In genomic region chr7:5108272-5108671, GRCm38 (mm10) we compare ENCODE assay signal across 27 mouse cellular contexts. TPM values are rescaled to one million over a fixed set of nuclear protein-coding genes. Genes with fewer than 3 reads are reported as not detected.
DNase-seq lines count a peak whose midpoint lies in the region; ATAC-seq and TF ChIP-seq lines count a peak whose summit lies in the region.
"Had no signal": no experiment of that assay in that cellular context is flagged by ENCODE, and none has a peak within 500 bp of the region (broad histone marks: within the 10 kb centered on the region; RNA-seq: fewer than 3 reads in every experiment).

No protein-coding gene starts in this region.

- H3K4me1 ChIP-seq in heart, embryonic 11.5 days (ENCODE audit: control insufficient read depth, insufficient read depth, low read length), result no peaks in the 10 kb centered on the region
- H3K4me1 ChIP-seq in heart, postnatal 0 days (ENCODE audit: control insufficient read depth, insufficient read depth), result no peaks in the 10 kb centered on the region
- H3K4me1 ChIP-seq: embryonic facial prominence, embryonic 10.5 days; embryonic facial prominence, embryonic 12.5 days; forebrain, embryonic 13.5 days; forebrain, embryonic 15.5 days had no signal

- H3K79me2 ChIP-seq in myocyte (ENCODE audit: control insufficient read depth, insufficient read depth), result no peaks in the 10 kb centered on the region

- no peaks in the 10 kb centered on the region for H3K27me3 ChIP-seq in heart, embryonic 11.5 days (ENCODE audit: control insufficient read depth, insufficient read depth, low read length)
- H3K27me3 ChIP-seq in heart, postnatal 0 days (ENCODE audit: control insufficient read depth, insufficient read depth, low read length), result no peaks in the 10 kb centered on the region
- H3K27me3 ChIP-seq in myocyte (ENCODE audit: control insufficient read depth, insufficient read depth, insufficient read length), result no peaks in the 10 kb centered on the region
- H3K27me3 ChIP-seq: CH12.LX; embryonic facial prominence, embryonic 12.5 days; forebrain, embryonic 13.5 days; forebrain, embryonic 15.5 days; Patski had no signal

- no peak overlapping the region for H3ac ChIP-seq in myocyte (ENCODE audit: control insufficient read depth, insufficient read length)

- H3K9me3 ChIP-seq in heart, embryonic 11.5 days (replicated peaks; ENCODE audit: control insufficient read depth, low read length), result no peaks in the 10 kb centered on the region
- H3K9me3 ChIP-seq in heart, postnatal 0 days (replicated peaks; ENCODE audit: control insufficient read depth, low read length), result no peaks in the 10 kb centered on the region
- H3K9me3 ChIP-seq: embryonic facial prominence, embryonic 12.5 days; forebrain, embryonic 13.5 days; forebrain, embryonic 15.5 days; G1E had no signal

- WGBS in heart, embryonic 11.5 days (ENCODE audit: insufficient replicate concordance), result 58% methylated on average over 4 of the region's 4 CpGs
- WGBS in heart, postnatal 0 days, result 42% methylated on average over 4 of the region's 4 CpGs

- H3K27ac ChIP-seq in heart, embryonic 11.5 days (ENCODE audit: low read depth, low read length), result no peak overlapping the region
- 0 out of 2 replicates have a peak overlapping the region, but pooled peaks have one; percentile 11 for H3K27ac ChIP-seq in heart, postnatal 0 days (ENCODE audit: low read depth)
- H3K27ac ChIP-seq: embryonic facial prominence, embryonic 10.5 days; embryonic facial prominence, embryonic 12.5 days; forebrain, embryonic 13.5 days; forebrain, embryonic 15.5 days had no signal

- no peaks in the 10 kb centered on the region for H3K36me3 ChIP-seq in heart, embryonic 11.5 days (ENCODE audit: control insufficient read depth, insufficient read depth, low read length)
- no peaks in the 10 kb centered on the region for H3K36me3 ChIP-seq in heart, postnatal 0 days (replicated peaks; ENCODE audit: control insufficient read depth, insufficient read depth, low read length)
- H3K36me3 ChIP-seq in myocyte (ENCODE audit: control insufficient read depth, insufficient read depth), result no peaks in the 10 kb centered on the region
- H3K36me3 ChIP-seq: embryonic facial prominence, embryonic 10.5 days; embryonic facial prominence, embryonic 12.5 days; forebrain, embryonic 15.5 days; G1E had no signal

- H3K4me2 ChIP-seq in heart, embryonic 11.5 days, result no peak overlapping the region
- H3K4me2 ChIP-seq in heart, postnatal 0 days (ENCODE audit: low read depth, low read length), result no peak overlapping the region
- no peak overlapping the region for H3K4me2 ChIP-seq in myocyte (ENCODE audit: low read depth)
- H3K4me2 ChIP-seq: embryonic facial prominence, embryonic 12.5 days; forebrain, embryonic 13.5 days; forebrain, embryonic 15.5 days had no signal

- ATAC-seq in heart, embryonic 11.5 days (replicated peaks; ENCODE audit: insufficient number of reproducible peaks, low FRiP score, low TSS enrichment), result no peak
- ATAC-seq in heart, postnatal 0 days (ENCODE audit: insufficient read depth, low read depth), result peak; percentile 71
- ATAC-seq: activated CD4-positive, CD25-positive, alpha-beta regulatory T cell, adult 4 months; CD4-positive, CD25-positive, alpha-beta regulatory T cell, adult 4 months; forebrain, embryonic 13.5 days; forebrain, embryonic 15.5 days; Patski had no signal

- no peak for TF ChIP-seq EP300 in heart, postnatal 0 days (IDR thresholded peaks at IDR 0.05; ENCODE audit: low read depth)

- DNase-seq in heart, adult 11 months, result peak; percentile 87
- peak; percentile 17 for DNase-seq in heart, postnatal 0 days (ENCODE audit: low spot score)
- DNase-seq in heart, adult 8-10 months (ENCODE audit: low spot score), result no peak
- DNase-seq: adrenal gland, adult 8-10 months; adrenal gland, postnatal 14 days; adrenal gland, postnatal 36 days; B cell, adult 2 months; cerebellum, adult 11-12 months; cerebellum, adult 2 months; cerebellum, adult 9-10 months; cerebellum, postnatal 10 days; cerebellum, postnatal 25 days had no signal

- TF ChIP-seq POLR2A in myocyte (IDR thresholded peaks at IDR 0.05; ENCODE audit: insufficient read length, low read depth), result no peak

- no peak for TF ChIP-seq CTCF in heart, postnatal 0 days (IDR thresholded peaks at IDR 0.05; ENCODE audit: low read depth)

- H3K9ac ChIP-seq in heart, embryonic 11.5 days (ENCODE audit: low read depth, low read length), result no peak overlapping the region
- no peak overlapping the region for H3K9ac ChIP-seq in heart, postnatal 0 days (replicated peaks; ENCODE audit: low read depth, low read length)
- H3K9ac ChIP-seq: embryonic facial prominence, embryonic 12.5 days; forebrain, embryonic 13.5 days; forebrain, embryonic 15.5 days had no signal

- no peak overlapping the region for H3K4me3 ChIP-seq in heart, embryonic 11.5 days (ENCODE audit: low read depth, low read length)
- H3K4me3 ChIP-seq in heart, postnatal 0 days (ENCODE audit: low read depth, low read length), result no peak overlapping the region
- no peak overlapping the region for H3K4me3 ChIP-seq in myocyte
- H3K4me3 ChIP-seq: embryonic facial prominence, embryonic 10.5 days; embryonic facial prominence, embryonic 12.5 days; forebrain, embryonic 13.5 days; forebrain, embryonic 15.5 days had no signal

TF ChIP-seq in myocyte, 11 proteins besides CTCF, POLR2A, EP300 and RAD21:
- peak; percentile 27 to 76 (median 75) for TF ChIP-seq MYOD1 (IDR thresholded peaks at IDR 0.05; ENCODE audit: control insufficient read depth in 1 of 3, insufficient read length in 2 of 3, low read depth in 2 of 3)
- peak in 1 of 3 experiments; percentile 44 for TF ChIP-seq MYOG (IDR thresholded peaks at IDR 0.05; ENCODE audit: control insufficient read depth in 1 of 3, insufficient read depth in 1 of 3, insufficient read length in 2 of 3, low read depth in 2 of 3)
- TF ChIP-seq POLR2AphosphoS2 (IDR thresholded peaks at IDR 0.05; ENCODE audit: insufficient read length, low read depth), result no peak

RNA-seq across cellular contexts. Expression of gene Rfpl4, which starts 8.5 kb away (rescaled TPM):
- not detected in 2 replicates for polyA plus RNA-seq in heart, embryonic 11.5 days (2014; fragmentation: Nextera tagmentation; extraction: Ambion mirVana)
- not detected in 2 replicates for total RNA-seq in heart, postnatal 0 days (2014; rRNA removed; ENCODE audit: low replicate concordance)
- polyA plus RNA-seq in heart, postnatal 0 days (2015; fragmentation: Nextera tagmentation; extraction: Ambion mirVana), result not detected in 2 replicates
- total RNA-seq in heart, adult 8-10 months (2022), result not detected
- polyA plus RNA-seq in myocyte (2012; fragmentation: generic; extraction: Trizol), result not detected
- total RNA-seq: adrenal gland, postnatal 14 days; CH12.LX; G1E had no signal
- polyA plus RNA-seq: activated CD4-positive, CD25-positive, alpha-beta regulatory T cell, adult 4 months; cerebellum, adult 2 months; cortical plate, adult 2 months; embryonic facial prominence, embryonic 10.5 days; embryonic facial prominence, embryonic 12.5 days; embryonic facial prominence, embryonic 14.5 days; forebrain, embryonic 11.5 days; forebrain, embryonic 13.5 days; forebrain, embryonic 15.5 days; G1E; Patski had no signal

RNA-seq across cellular contexts. Expression of gene Rasl2-9, which starts 17.5 kb away (rescaled TPM):
- polyA plus RNA-seq in heart, embryonic 11.5 days (2014; fragmentation: Nextera tagmentation; extraction: Ambion mirVana), result 1.3 and 1.8 TPM in 2 replicates
- total RNA-seq in heart, postnatal 0 days (2014; rRNA removed; ENCODE audit: low replicate concordance), result 0.35 and 1.1 TPM in 2 replicates
- 4.4 and 6.5 TPM in 2 replicates for polyA plus RNA-seq in heart, postnatal 0 days (2015; fragmentation: Nextera tagmentation; extraction: Ambion mirVana)
- 1 to 10 TPM; 7.4 to 9.7 (median 8.9) TPM for total RNA-seq in heart, adult 8-10 months (2022)
- 0.10 TPM for polyA plus RNA-seq in myocyte (2012; fragmentation: generic; extraction: Trizol)
- polyA plus RNA-seq: forebrain, embryonic 15.5 days had no signal

RNA-seq across cellular contexts. Expression of gene Epn1, which starts 28.2 kb away (rescaled TPM):
- 47.0 and 48.1 TPM in 2 replicates for polyA plus RNA-seq in heart, embryonic 11.5 days (2014; fragmentation: Nextera tagmentation; extraction: Ambion mirVana)
- 208 and 236 TPM in 2 replicates for total RNA-seq in heart, postnatal 0 days (2014; rRNA removed; ENCODE audit: low replicate concordance)
- polyA plus RNA-seq in heart, postnatal 0 days (2015; fragmentation: Nextera tagmentation; extraction: Ambion mirVana), result 53.0 and 56.4 TPM in 2 replicates
- 100 to 1,000 TPM; 164 to 192 (median 185) TPM for total RNA-seq in heart, adult 8-10 months (2022)
- polyA plus RNA-seq in myocyte (2012; fragmentation: generic; extraction: Trizol), result 118 TPM

RNA-seq across cellular contexts. Expression of gene Vmn1r55, which starts 41.2 kb away (rescaled TPM):
- not detected in 2 replicates for polyA plus RNA-seq in heart, embryonic 11.5 days (2014; fragmentation: Nextera tagmentation; extraction: Ambion mirVana)
- total RNA-seq in heart, postnatal 0 days (2014; rRNA removed; ENCODE audit: low replicate concordance), result not detected in 2 replicates
- not detected in 2 replicates for polyA plus RNA-seq in heart, postnatal 0 days (2015; fragmentation: Nextera tagmentation; extraction: Ambion mirVana)
- total RNA-seq in heart, adult 8-10 months (2022), result not detected
- polyA plus RNA-seq in myocyte (2012; fragmentation: generic; extraction: Trizol), result not detected
- total RNA-seq: adrenal gland, adult 18-20 months; adrenal gland, adult 8-10 months; adrenal gland, postnatal 14 days; adrenal gland, postnatal 36 days; CH12.LX had no signal
- polyA plus RNA-seq: cerebellum, adult 2 months; cortical plate, adult 2 months; embryonic facial prominence, embryonic 10.5 days; embryonic facial prominence, embryonic 12.5 days; embryonic facial prominence, embryonic 14.5 days; forebrain, embryonic 11.5 days; forebrain, embryonic 13.5 days; G1E had no signal

RNA-seq across cellular contexts. Expression of gene U2af2, which starts 46.3 kb away (rescaled TPM):
- polyA plus RNA-seq in heart, embryonic 11.5 days (2014; fragmentation: Nextera tagmentation; extraction: Ambion mirVana), result 84.0 and 85.5 TPM in 2 replicates
- total RNA-seq in heart, postnatal 0 days (2014; rRNA removed; ENCODE audit: low replicate concordance), result 95.2 and 99.1 TPM in 2 replicates
- polyA plus RNA-seq in heart, postnatal 0 days (2015; fragmentation: Nextera tagmentation; extraction: Ambion mirVana), result 38.0 and 39.3 TPM in 2 replicates
- total RNA-seq in heart, adult 8-10 months (2022), result 10 to 100 TPM; 61.7 to 69.8 (median 64.9) TPM
- 159 TPM for polyA plus RNA-seq in myocyte (2012; fragmentation: generic; extraction: Trizol)
